ENCODE assay signal across 9 mouse cellular contexts in genomic region chr2:39008954-39009365, GRCm38 (mm10). TPM values are rescaled to one million over a fixed set of nuclear protein-coding genes. Genes with fewer than 3 reads are reported as not detected.
DNase-seq lines count a peak whose midpoint lies in the region; ATAC-seq and TF ChIP-seq lines count a peak whose summit lies in the region.
"Had no signal": no experiment of that assay in that cellular context is flagged by ENCODE, and none has a peak within 500 bp of the region (broad histone marks: within the 10 kb centered on the region; RNA-seq: fewer than 3 reads in every experiment).

No protein-coding gene starts in this region.

- H3K9me3 ChIP-seq in intestine, embryonic 15.5 days: no peaks in the 10 kb centered on the region
- H3K9me3 ChIP-seq in lung, embryonic 15.5 days: no peaks in the 10 kb centered on the region

- H3K36me3 ChIP-seq in intestine, embryonic 15.5 days: 0 out of 2 replicates have a peak, but pooled peaks cover 10% of the 10 kb centered on the region
- peaks cover 15% of the 10 kb centered on the region for H3K36me3 ChIP-seq in lung, embryonic 15.5 days

- peak overlapping the region; percentile 85 for H3K4me2 ChIP-seq in intestine, embryonic 15.5 days (replicated peaks)
- H3K4me2 ChIP-seq in lung, embryonic 15.5 days: peak overlapping the region; percentile 87

- H3K4me3 ChIP-seq in cerebellum, adult 2 months (replicated peaks; ENCODE audit: insufficient read depth, low read depth, low read length): peak overlapping the region; percentile 86
- H3K4me3 ChIP-seq in embryonic fibroblast, embryonic 13.5 days (ENCODE audit: insufficient read depth, low read length): peak overlapping the region; percentile 83
- peak overlapping the region; percentile 73 for H3K4me3 ChIP-seq in intestine, embryonic 15.5 days (replicated peaks)
- H3K4me3 ChIP-seq in lung, embryonic 15.5 days: peak overlapping the region; percentile 85

- WGBS in cerebellum, adult 2 months: 21% methylated on average over 3 of the region's 3 CpGs
- 7% methylated on average over 3 of the region's 3 CpGs for WGBS in intestine, embryonic 15.5 days
- 10% methylated on average over 3 of the region's 3 CpGs for WGBS in lung, embryonic 15.5 days

- H3K9ac ChIP-seq in intestine, embryonic 15.5 days: peak overlapping the region; percentile 78
- H3K9ac ChIP-seq in lung, embryonic 15.5 days: peak overlapping the region; percentile 89

- H3K4me1 ChIP-seq in cerebellum, adult 2 months (ENCODE audit: control insufficient read depth, insufficient read depth, low read length): peaks cover 7% of the 10 kb centered on the region
- H3K4me1 ChIP-seq in embryonic fibroblast, embryonic 13.5 days (ENCODE audit: control insufficient read depth, insufficient read depth, low read length): peaks cover 16% of the 10 kb centered on the region
- H3K4me1 ChIP-seq in intestine, embryonic 15.5 days (replicated peaks): peaks cover 28% of the 10 kb centered on the region
- peaks cover 32% of the 10 kb centered on the region for H3K4me1 ChIP-seq in lung, embryonic 15.5 days

- DNase-seq in cerebellum, adult 2 months: no peak
- DNase-seq in cerebellum, adult 11 months: no peak
- peak; percentile 88 for DNase-seq in CD4-positive, CD25-positive, alpha-beta regulatory T cell, adult 2 months (ENCODE audit: low read depth, low spot score)
- DNase-seq in right cerebral cortex, postnatal 4 days: peak; percentile 41
- no peak for DNase-seq in ovary, adult 18-20 months (ENCODE audit: low spot score)

- no peaks in the 10 kb centered on the region for H3K27me3 ChIP-seq in cerebellum, adult 2 months (ENCODE audit: control insufficient read depth, insufficient read depth, low read length)
- H3K27me3 ChIP-seq in intestine, embryonic 15.5 days (replicated peaks): no peaks in the 10 kb centered on the region
- H3K27me3 ChIP-seq in lung, embryonic 15.5 days: no peaks in the 10 kb centered on the region
- H3K27me3 ChIP-seq: Patski had no signal

- ATAC-seq in intestine, embryonic 15.5 days: no peak
- no peak for ATAC-seq in lung, embryonic 15.5 days (ENCODE audit: borderline replicate concordance, extremely low read depth, low FRiP score, low TSS enrichment)

- no peak for TF ChIP-seq CTCF in cerebellum, adult 2 months (IDR thresholded peaks at IDR 0.05; ENCODE audit: borderline replicate concordance, insufficient read depth, low read depth, low read length)
- no peak for TF ChIP-seq CTCF in embryonic fibroblast, embryonic 13.5 days (IDR thresholded peaks at IDR 0.05; ENCODE audit: borderline replicate concordance, insufficient read depth, low read length)

- TF ChIP-seq POLR2A in cerebellum, adult 2 months (IDR thresholded peaks at IDR 0.05; ENCODE audit: borderline replicate concordance, insufficient read depth, low read length): no peak
- TF ChIP-seq POLR2A in embryonic fibroblast, embryonic 13.5 days (IDR thresholded peaks at IDR 0.05; ENCODE audit: low read depth, low read length): peak; percentile 1; the same call in 1 of the 2 replicates

- H3K27ac ChIP-seq in cerebellum, adult 2 months (ENCODE audit: insufficient read depth, low read length): no peak overlapping the region; the same call in 1 of the 2 replicates
- peak overlapping the region; percentile 49 for H3K27ac ChIP-seq in embryonic fibroblast, embryonic 13.5 days (ENCODE audit: insufficient read depth, low read length)
- H3K27ac ChIP-seq in intestine, embryonic 15.5 days: peak overlapping the region; percentile 83
- H3K27ac ChIP-seq in lung, embryonic 15.5 days: peak overlapping the region; percentile 93

RNA-seq across cellular contexts. Expression of gene Rpl35, which starts 3.5 kb away (rescaled TPM):
- polyA plus RNA-seq in cerebellum, adult 2 months (2012; rRNA removed): 221 and 222 TPM in 2 replicates
- 266 and 282 TPM in 2 replicates for polyA plus RNA-seq in embryonic fibroblast, embryonic 13.5 days (2011; ENCODE audit: insufficient read length, low read depth, missing spikeins)
- polyA plus RNA-seq in intestine, embryonic 15.5 days (2015; fragmentation: Nextera tagmentation; extraction: Ambion mirVana): 888 and 1,051 TPM in 2 replicates
- polyA plus RNA-seq in lung, embryonic 15.5 days (2015; fragmentation: Nextera tagmentation; extraction: Ambion mirVana): 831 and 909 TPM in 2 replicates

RNA-seq across cellular contexts. Expression of gene Arpc5l, which starts 3.8 kb away (rescaled TPM):
- 106 and 121 TPM in 2 replicates for polyA plus RNA-seq in cerebellum, adult 2 months (2012; rRNA removed)
- 54.6 and 64.3 TPM in 2 replicates for polyA plus RNA-seq in embryonic fibroblast, embryonic 13.5 days (2011; ENCODE audit: insufficient read length, low read depth, missing spikeins)
- polyA plus RNA-seq in intestine, embryonic 15.5 days (2015; fragmentation: Nextera tagmentation; extraction: Ambion mirVana): 107 and 111 TPM in 2 replicates
- polyA plus RNA-seq in lung, embryonic 15.5 days (2015; fragmentation: Nextera tagmentation; extraction: Ambion mirVana): 126 and 129 TPM in 2 replicates

RNA-seq across cellular contexts. Expression of gene Wdr38, which starts 11.7 kb away (rescaled TPM):
- 1.00 and 1.4 TPM in 2 replicates for polyA plus RNA-seq in cerebellum, adult 2 months (2012; rRNA removed)
- 0.26 and 0.67 TPM in 2 replicates for polyA plus RNA-seq in embryonic fibroblast, embryonic 13.5 days (2011; ENCODE audit: insufficient read length, low read depth, missing spikeins)
- polyA plus RNA-seq in intestine, embryonic 15.5 days (2015; fragmentation: Nextera tagmentation; extraction: Ambion mirVana): 1.3 and 1.4 TPM in 2 replicates
- polyA plus RNA-seq in lung, embryonic 15.5 days (2015; fragmentation: Nextera tagmentation; extraction: Ambion mirVana): 1.4 and 2.1 TPM in 2 replicates

RNA-seq across cellular contexts. Expression of gene Golga1, which starts 56.4 kb away (rescaled TPM):
- polyA plus RNA-seq in cerebellum, adult 2 months (2012; rRNA removed): 43.3 and 44.2 TPM in 2 replicates
- 28.0 and 36.3 TPM in 2 replicates for polyA plus RNA-seq in embryonic fibroblast, embryonic 13.5 days (2011; ENCODE audit: insufficient read length, low read depth, missing spikeins)
- polyA plus RNA-seq in intestine, embryonic 15.5 days (2015; fragmentation: Nextera tagmentation; extraction: Ambion mirVana): 28.5 and 28.9 TPM in 2 replicates
- 24.9 TPM in 2 replicates for polyA plus RNA-seq in lung, embryonic 15.5 days (2015; fragmentation: Nextera tagmentation; extraction: Ambion mirVana)

Comparison
In these comparisons a context has a peak if more than half of its experiments do, and no peak if none do; other contexts are left out.
1. DNase-seq: peak in CD4-positive, CD25-positive, alpha-beta regulatory T cell, adult 2 months (single experiment) and right cerebral cortex, postnatal 4 days (single experiment); none in cerebellum, adult 2 months (0 of 2), cerebellum, adult 11 months (single experiment) and ovary, adult 18-20 months (single experiment).
2. Peak in every context shown above with its lines, with median percentiles within 50 percentile points of each other: H3K4me3 ChIP-seq.